Mouse (Mus musculus): ENCODE measurements at regions not wholly inside any gene's neighbourhood (a gene's known extent, or its start where the extent isn't known, plus 50 kb on each side); places are given as distances from the start of the nearest gene placed in this dataset.

DNA sequence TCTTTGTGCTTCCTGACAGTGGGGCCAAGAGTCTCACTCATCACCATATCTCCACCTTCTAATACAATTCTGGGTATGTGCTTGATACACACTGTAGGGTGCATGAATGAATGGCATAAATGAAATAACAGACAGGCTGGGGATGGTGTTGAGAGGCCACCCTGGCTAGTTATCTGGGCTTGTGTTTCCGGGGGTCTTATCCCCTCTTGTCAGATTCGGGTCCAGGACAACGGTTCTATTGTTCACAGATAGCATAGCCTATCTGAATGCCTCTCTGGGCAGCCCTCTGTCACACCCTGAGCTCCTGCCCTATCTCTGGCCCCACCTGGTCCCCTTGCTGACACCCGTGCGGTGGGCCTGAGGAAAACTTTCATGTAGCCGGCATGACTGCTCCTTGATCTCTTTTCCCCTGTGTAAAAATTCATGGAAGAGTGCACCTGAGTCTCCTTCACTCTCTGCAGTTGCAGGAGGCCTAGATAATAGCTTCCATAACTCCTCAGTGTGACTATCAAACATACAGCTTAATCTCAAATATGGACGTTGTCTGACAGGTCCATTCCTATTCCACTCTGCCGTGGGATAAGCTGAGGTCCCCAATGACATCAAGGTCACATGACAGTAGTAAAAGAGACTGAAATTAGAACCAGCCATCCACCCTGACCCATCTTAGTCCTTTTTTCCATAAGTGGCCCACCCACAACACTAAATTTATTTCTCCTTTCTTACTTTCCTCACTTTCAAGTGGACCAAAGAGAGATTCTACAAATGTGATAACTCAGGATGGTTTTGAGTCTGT lies 1298.4 kb upstream of the A1bg start:
- no peak for DNase-seq (ENCODE audit: low spot score in 2 of 2)

DNA sequence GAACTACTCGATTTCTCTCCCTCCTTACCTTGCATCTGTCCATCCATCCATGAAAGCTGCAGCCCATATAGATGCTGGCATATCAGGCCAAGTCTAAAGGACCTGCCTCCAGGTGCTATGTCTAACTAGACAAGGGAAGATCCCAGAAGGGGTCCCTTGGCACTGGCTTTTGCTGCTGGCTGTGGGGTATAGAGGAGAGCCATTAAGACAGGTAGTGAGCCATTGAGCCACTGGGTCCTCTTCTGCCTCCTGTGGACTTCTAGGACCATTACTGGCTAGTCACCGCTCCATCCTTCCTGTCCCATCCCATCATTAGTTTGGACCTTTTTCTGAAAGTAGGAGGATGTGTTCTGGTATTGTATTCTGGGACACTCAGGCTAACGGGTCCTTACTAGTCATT lies 1297.8 kb upstream of the A1bg start:
- no peak for DNase-seq (ENCODE audit: low spot score in 2 of 2)

GRCm38 (mm10) chr15:62219934-62220540 lies 1297.2 kb upstream of the A1bg start:
- no peak for DNase-seq (ENCODE audit: low spot score in 2 of 2)

DNA sequence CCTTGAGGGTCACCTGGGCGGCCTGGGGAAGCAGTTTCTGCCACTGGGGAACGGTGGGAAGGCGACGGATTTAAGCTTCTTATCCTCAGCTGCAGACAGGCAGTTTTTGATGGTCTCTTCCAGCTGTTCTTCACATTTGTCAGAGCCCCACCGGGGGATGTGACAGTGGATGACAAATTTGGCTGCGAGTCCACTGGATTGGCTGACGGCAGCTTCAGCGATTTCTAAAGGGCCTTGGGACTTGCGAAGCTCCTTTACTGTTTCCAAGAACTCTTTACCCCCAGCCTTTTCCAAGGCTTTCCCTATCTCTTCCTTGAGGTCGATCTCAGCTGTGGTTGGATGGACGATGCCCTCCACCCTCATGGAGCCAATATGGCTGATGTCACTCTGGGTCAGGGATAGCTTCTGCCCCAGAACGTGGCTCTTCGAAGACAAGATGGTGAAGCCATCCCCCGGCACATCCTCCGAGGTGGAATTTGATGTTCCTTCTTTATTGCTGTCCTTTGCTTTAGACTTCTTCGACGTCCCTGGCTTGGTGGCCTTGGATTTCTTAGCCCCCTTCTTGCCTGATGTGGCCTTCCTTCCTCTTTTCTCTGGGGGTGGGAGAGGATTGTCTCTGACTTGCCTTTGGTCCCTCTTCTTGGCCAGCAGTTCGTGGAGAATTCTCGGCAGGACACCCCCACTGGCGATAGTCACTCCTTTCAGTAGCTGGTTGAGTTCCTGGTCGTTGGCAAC lies 1295.7 kb upstream of the A1bg start:
- no peak for DNase-seq (ENCODE audit: low spot score in 2 of 2)

DNA sequence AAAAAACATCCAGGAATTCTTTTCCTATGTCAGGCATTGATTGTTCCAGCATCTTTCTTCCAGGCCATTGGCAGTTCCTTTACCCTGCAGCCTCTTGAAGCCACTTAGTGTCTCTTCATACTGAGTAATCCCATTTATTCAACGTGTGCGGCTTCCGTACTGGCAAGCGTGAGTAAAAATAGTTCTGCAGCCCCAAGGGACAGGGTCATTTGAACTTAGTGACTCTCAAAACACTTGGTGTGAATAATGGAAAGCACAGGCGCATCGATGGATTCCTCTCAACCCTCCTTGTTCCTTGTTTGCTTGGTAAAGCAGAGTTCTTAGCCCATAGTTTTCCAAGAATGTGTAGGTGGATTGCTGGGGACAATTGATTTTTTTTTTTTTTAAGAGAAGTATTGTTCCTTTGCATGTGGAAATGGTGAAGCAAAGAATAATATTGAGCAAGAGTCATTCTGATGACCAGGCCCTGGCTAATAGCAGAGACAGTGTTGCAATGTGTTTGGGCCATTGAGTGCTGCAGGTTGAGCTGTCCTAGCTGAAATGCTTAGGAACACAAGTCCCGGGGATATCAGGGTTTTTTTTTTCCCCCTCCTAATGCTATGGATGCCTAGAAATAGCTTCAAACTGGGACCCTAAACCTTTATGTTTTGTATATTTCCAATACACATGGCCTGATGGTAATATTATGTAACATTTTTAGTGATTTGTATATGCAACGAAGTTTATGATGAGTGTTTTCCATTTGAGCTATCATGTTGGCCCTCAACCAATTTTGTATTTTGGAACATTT lies 1294.1 kb upstream of the A1bg start:
- no peak for DNase-seq (ENCODE audit: low spot score in 2 of 2)

GRCm38 (mm10) chr15:62215616-62216398 lies 1293.0 kb upstream of the A1bg start:
- DNase-seq (ENCODE audit: low spot score in 2 of 2), result no peak

- DNase-seq (ENCODE audit: low spot score in 2 of 2), result no peak
Measured at GRCm38 (mm10) chr15:62214300-62214699, 1291.5 kb upstream of the A1bg start.

DNA sequence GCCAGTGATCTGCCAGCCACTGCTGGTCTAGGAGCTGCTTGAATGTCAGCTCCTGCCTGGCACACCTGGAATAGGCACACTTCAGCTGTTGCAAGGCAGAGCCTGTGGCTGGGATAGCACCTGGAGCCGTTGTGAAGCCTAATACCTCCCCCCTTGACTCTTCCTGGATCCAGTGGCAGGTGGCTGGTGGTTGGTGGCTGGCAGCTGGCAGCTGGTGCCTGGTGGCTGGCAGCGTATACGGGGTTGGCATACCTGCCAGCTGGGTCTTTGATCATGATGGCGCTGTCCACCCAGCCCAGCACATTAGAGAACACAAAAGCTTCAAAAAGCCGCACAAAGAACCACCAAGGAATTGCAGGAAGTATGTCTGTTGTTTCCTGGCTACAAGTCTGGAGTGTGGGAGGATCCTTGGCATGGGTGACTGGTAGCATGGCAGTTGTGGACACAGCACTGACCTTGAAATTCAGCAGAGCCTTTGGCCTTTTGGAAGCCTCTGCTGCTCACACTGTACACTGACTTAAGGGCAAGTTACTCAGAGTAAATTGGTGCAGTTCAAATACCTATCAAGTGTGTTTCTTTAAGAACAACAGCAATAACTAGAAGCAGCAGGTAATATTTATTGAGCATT lies 1289.6 kb upstream of the A1bg start:
- no peak for DNase-seq (ENCODE audit: low spot score in 2 of 2)

GRCm38 (mm10) chr15:62209881-62210481 lies 1287.2 kb upstream of the A1bg start:
- no peak for DNase-seq (ENCODE audit: low spot score in 2 of 2)

DNA sequence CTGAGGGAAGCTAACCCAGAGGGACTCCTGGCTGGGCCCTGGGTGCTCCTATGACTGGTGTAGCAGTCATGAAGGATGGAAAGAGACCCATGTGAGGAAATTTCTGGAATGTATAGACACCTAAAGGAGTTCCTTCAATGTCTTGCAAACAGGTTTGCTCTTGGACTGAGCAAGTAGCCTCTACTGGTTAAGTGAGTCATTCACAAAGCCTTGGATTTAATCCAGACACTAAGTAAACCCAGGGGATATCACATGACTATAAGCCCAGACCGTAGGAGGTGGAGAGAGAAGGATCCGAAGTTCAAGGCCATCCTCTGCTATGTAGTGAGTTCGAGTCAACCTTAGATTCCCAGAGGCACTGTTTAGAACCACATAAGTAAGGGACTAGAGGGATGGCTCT lies 1286.5 kb upstream of the A1bg start:
- DNase-seq (ENCODE audit: low spot score in 2 of 2), result no peak

GRCm38 (mm10) chr15:62206502-62206902 lies 1283.7 kb upstream of the A1bg start:
- peak in 1 of 2 experiments; percentile 14 for DNase-seq (ENCODE audit: low spot score in 2 of 2)

- no peak for DNase-seq (ENCODE audit: low spot score in 2 of 2)
Measured at GRCm38 (mm10) chr15:62203951-62204905, 1281.4 kb upstream of the A1bg start.

GRCm38 (mm10) chr15:62202781-62203375 lies 1280.1 kb upstream of the A1bg start:
- no peak for DNase-seq (ENCODE audit: low spot score in 2 of 2)

- no peak for DNase-seq (ENCODE audit: low spot score in 2 of 2)
Measured at GRCm38 (mm10) chr15:62198721-62199120, 1275.9 kb upstream of the A1bg start.

DNA sequence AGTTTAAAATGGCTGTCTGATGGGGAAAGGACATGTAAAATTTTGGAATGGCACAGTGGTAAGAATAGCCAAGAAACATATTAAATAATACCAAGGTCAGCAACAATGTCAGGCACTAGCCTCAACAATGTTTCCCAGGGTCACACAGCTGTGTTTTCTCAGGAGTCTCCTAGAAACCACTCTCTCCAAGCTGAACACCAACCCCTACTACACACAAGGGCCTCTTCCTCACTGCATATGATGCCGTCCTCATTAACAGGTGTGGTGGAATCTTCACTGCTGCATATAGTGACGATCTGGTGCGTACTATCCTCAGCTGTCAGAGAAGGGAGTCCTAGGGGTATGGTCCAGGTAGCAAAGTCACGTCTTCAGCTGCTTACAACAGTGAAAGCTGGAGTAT lies 1275.4 kb upstream of the A1bg start:
- DNase-seq (ENCODE audit: low spot score in 2 of 2), result no peak

GRCm38 (mm10) chr15:62195440-62195839 lies 1272.6 kb upstream of the A1bg start:
- DNase-seq (ENCODE audit: low spot score in 2 of 2), result no peak

DNA sequence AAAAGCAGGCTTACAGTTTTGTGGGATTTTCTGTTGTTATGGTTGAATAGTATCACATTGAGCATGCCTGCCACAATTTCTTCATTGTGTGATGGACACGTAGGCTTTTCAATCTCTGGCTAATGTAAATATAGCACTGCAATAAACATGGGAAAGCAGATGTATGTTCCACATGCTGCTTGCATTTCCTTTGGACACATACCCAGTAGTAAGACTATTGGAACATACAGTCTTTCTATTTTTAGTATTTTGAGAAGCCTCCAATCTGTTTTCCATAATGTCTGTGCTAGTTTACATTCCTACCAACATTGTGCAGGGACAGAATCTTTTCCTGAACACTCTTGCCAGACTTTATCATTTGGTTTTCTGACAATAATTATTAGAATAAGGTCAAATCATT lies 1269.9 kb upstream of the A1bg start:
- DNase-seq (ENCODE audit: low spot score in 2 of 2), result no peak

- DNase-seq (ENCODE audit: low spot score in 2 of 2), result no peak
Measured at GRCm38 (mm10) chr15:62191641-62192040, 1268.8 kb upstream of the A1bg start.
